Mouse (Mus musculus) spleen, adult 2 months (tissue): ENCODE measurements around the gene 4933415F23Rik.

Experiments used
- CTCF ChIP-seq: fragments of 200-500 bp; IDR thresholded peaks from 2 replicates; pipeline ENCODE4 v1.5.1; 2011; ENCODE audit warnings: mild to moderate bottlenecking, inconsistent platforms; ENCODE audit not compliant: insufficient read depth, insufficient read length, insufficient replicate concordance; ENCODE audit errors: extremely low read depth
- POLR2A ChIP-seq: fragments of 200-500 bp; IDR thresholded peaks from 2 replicates; pipeline ENCODE4 v1.6.1; 2011; ENCODE audit warnings: low read depth, low read length, inconsistent platforms

DNA sequence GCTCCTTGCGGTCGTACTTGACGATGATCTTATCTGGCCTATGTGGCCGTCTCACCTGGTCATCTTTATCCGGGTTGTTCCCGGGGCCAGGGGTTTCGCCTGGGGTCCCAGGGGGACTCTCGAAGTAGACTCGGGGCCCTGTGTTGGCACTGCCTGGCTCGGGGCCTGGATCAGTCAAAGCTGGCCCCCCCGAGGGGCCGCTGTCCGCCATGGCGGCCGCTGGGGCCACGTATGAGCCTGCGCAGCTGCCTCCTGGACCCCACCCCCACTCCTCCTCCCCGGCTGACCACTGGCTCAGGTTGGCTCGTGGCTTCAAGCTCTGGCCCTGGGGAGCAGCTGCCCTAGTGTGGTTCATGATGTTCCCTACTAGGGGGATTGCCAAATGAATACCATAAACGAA, at the start of gene 4933415F23Rik:
- TF ChIP-seq CTCF (no peak), POLR2A (no peak)
